Mouse (Mus musculus): ENCODE measurements around the gene Mylk2. TPM values are rescaled to one million over a fixed set of nuclear protein-coding genes. Genes with fewer than 3 reads are reported as not detected.

Mylk2 gene
- polyA plus RNA-seq, 1 experiment from 2014 or later: 0.12 TPM

DNA sequence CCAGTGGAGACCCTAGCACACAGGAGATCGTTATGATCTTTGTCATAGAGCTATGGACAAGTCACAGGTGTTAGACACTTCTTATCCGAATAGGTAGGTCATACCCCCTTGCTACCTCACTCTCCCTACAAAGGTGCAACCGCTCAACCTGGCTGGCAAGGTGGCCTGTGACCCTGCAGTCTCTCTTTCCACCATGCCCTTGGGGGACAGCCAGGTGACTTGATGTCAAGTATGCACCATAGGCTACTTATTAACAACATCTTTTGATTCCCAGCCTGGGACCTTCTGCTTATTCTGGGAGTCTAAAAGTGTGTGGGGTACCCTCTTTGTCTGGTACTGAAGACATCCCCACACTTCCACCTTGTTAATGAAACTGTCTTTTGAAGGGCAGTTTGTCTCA lies 47.0 kb downstream of the Mylk2 start:
- Histone ChIP-seq H3K36me3 (replicated peaks) (no peaks in the 10 kb centered on the region), H3K9me3 (no peaks in the 10 kb centered on the region), H3K4me3 (no peak overlapping the region), H3K27ac (no peak overlapping the region), H3K27me3 (ENCODE audit: poor library complexity, severe bottlenecking) (peaks cover 38% of the 10 kb centered on the region), H3K4me1 (peaks cover 15% of the 10 kb centered on the region)
- whole genome bisulfite sequencing: 84% methylated on average over 3 of the region's 3 CpGs
- DNase-seq (ENCODE audit: extremely low spot score, low spot score): no peak

DNA sequence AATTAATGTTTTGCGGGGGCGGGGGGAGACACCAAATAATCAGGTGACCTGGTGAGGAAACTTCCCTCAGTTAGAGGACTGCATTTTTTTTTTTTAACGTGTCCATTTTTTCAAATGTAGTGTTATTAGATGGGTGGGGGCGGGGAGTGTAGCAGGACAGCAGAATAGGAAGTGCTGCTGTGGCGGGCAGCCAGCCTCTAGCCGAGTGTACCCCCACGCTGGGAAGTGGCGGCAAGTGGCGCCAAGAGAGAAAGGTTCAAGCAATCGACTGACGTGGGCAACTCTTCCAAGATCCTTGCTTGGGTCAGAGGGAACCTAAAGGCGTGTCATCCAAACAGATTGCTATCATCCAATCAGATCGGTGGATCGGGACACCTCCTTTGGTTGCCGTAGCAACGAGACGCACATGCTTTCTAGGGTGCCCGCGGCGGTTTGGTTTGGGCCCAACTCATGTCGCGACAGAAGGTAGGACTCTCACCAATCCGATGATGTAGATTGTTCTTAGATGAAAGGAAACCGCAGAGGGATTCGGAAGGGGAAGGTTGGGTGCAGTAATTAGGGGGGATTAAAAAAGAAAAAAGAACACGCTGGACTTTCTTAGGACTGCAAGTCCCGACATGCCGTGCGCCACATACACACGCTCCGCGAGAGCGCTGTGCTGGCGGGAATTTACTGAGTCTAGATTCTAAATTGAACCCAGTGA lies 51.1 kb downstream of the Mylk2 start, which contains the start of gene Ttll9:
Ttll9 (plus strand) TSS at position 395 of the 703 bp plus-strand sequence.
- H3K27me3 ChIP-seq (ENCODE audit: poor library complexity, severe bottlenecking): 0 out of 2 replicates have a peak, but pooled peaks cover 11% of the 10 kb centered on the region
- peaks cover 9% of the 10 kb centered on the region for H3K4me1 ChIP-seq
- peak; percentile 84 for DNase-seq (ENCODE audit: extremely low spot score, low spot score)
- H3K4me3 ChIP-seq: peak within 1 kb of the TSS; percentile 54
- H3K9me3 ChIP-seq: no peaks in the 10 kb centered on the region
- 1% methylated on average over 34 of the region's 34 CpGs for WGBS
- no peaks in the 10 kb centered on the region for H3K36me3 ChIP-seq (replicated peaks)
- peak within 1 kb of the TSS; percentile 75 for H3K27ac ChIP-seq

DNA sequence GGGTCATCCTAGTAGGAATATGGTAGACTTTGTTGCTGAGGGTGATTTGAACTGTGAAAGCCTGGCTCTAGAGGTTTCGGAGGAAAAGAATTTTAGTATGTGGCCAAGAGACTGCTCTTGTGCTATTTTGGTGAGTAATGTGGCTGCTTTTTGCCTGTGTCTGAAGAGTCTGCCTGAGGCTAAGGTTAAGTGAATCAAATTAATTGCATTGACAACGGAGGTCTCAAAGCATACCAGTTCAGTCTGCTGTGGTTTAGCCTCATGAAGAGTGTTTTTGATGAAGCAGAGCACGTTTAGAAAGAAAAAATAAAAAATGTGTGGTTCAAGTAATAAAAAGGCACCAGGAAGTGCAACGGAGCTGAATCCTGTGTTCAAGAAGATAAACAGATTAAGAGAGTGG lies 54.4 kb downstream of the Mylk2 start:
- Histone ChIP-seq H3K4me3 (no peak overlapping the region), H3K9me3 (no peaks in the 10 kb centered on the region), H3K4me1 (peaks cover 9% of the 10 kb centered on the region), H3K27me3 (ENCODE audit: poor library complexity, severe bottlenecking) (0 out of 2 replicates have a peak, but pooled peaks cover 3% of the 10 kb centered on the region), H3K36me3 (replicated peaks) (no peaks in the 10 kb centered on the region), H3K27ac (no peak overlapping the region)
- no peak for DNase-seq (ENCODE audit: extremely low spot score, low spot score)
- 75% methylated on average over 4 of the region's 4 CpGs for WGBS

Small RNA genes lying within 50 kb of the gene (microRNA-seq; reads per million reads assigned to microRNA genes)
- 4.8 reads per million, percentile 12 among the genes with 10 or more reads in this experiment for gene Mir5622

Other genes starting within 250 kb of the Mylk2 start
- gene H13, start 241.9 kb upstream of the Mylk2 start, polyA plus RNA-seq (2016; fragmentation: Nextera tagmentation; extraction: Ambion mirVana): 90.7 and 93.2 TPM in 2 replicates
- gene Mcts2, start 224.3 kb upstream of the Mylk2 start, polyA plus RNA-seq (2016; fragmentation: Nextera tagmentation; extraction: Ambion mirVana): 39.1 and 40.3 TPM in 2 replicates
- 57.5 and 61.1 TPM in 2 replicates for gene Id1, start 175.1 kb upstream of the Mylk2 start, polyA plus RNA-seq (2016; fragmentation: Nextera tagmentation; extraction: Ambion mirVana)
- 3.0 and 4.2 TPM in 2 replicates for gene Cox4i2, start 157.2 kb upstream of the Mylk2 start, polyA plus RNA-seq (2016; fragmentation: Nextera tagmentation; extraction: Ambion mirVana)
- 98.5 and 104 TPM in 2 replicates for gene Bcl2l1, start 79.6 kb upstream of the Mylk2 start, polyA plus RNA-seq (2016; fragmentation: Nextera tagmentation; extraction: Ambion mirVana)
- 162 and 163 TPM in 2 replicates for gene Tpx2, start 63.4 kb upstream of the Mylk2 start, polyA plus RNA-seq (2016; fragmentation: Nextera tagmentation; extraction: Ambion mirVana)
- gene Foxs1, start 21.9 kb downstream of the Mylk2 start, polyA plus RNA-seq (2016; fragmentation: Nextera tagmentation; extraction: Ambion mirVana): 0.34 and 0.60 TPM in 2 replicates
- 0.42 and 0.95 TPM in 2 replicates for gene Dusp15, start 40.3 kb downstream of the Mylk2 start, polyA plus RNA-seq (2016; fragmentation: Nextera tagmentation; extraction: Ambion mirVana)
- 1.3 and 1.6 TPM in 2 replicates for gene Ttll9, start 51.1 kb downstream of the Mylk2 start, polyA plus RNA-seq (2016; fragmentation: Nextera tagmentation; extraction: Ambion mirVana)
- 88.5 and 90.8 TPM in 2 replicates for gene Pdrg1, start 104.1 kb downstream of the Mylk2 start, polyA plus RNA-seq (2016; fragmentation: Nextera tagmentation; extraction: Ambion mirVana)
- gene Xkr7, start 120.5 kb downstream of the Mylk2 start, polyA plus RNA-seq (2016; fragmentation: Nextera tagmentation; extraction: Ambion mirVana): 0.14 and 0.20 TPM in 2 replicates
- gene Ccm2l, start 154.6 kb downstream of the Mylk2 start, polyA plus RNA-seq (2016; fragmentation: Nextera tagmentation; extraction: Ambion mirVana): 0.83 and 0.84 TPM in 2 replicates
- gene Hck, start 197.1 kb downstream of the Mylk2 start, polyA plus RNA-seq (2016; fragmentation: Nextera tagmentation; extraction: Ambion mirVana): 0.92 and 1.5 TPM in 2 replicates
- 65.3 and 66.0 TPM in 2 replicates for gene Tm9sf4, start 250.0 kb downstream of the Mylk2 start, polyA plus RNA-seq (2016; fragmentation: Nextera tagmentation; extraction: Ambion mirVana)

Data from forebrain, embryonic 10.5 days (tissue).